Mouse (Mus musculus) inflammation-experienced regulatory T-cells, adult 6 months (primary cell): ENCODE results near the gene Olfr744. TPM values are rescaled to one million over a fixed set of nuclear protein-coding genes. Genes with fewer than 3 reads are reported as not detected.
"Not testable (repeated sequence)": the region's sequence is repeated elsewhere in the genome, so short reads cannot be mapped to it uniquely, and the experiment has no call there.

Experiments
- ATAC-seq: one replicate; pipeline ENCODE4 v1.8.0; 2017
- polyA plus RNA-seq, 3 experiments: library from polyadenylated mRNA; unstranded; fragments of 100-300 nt; shearing (Covaris generic); gene quantifications; one replicate each; pipeline ENCODE4 v1.2.1; 2017

Gene Olfr744
- polyA plus RNA-seq = not detected

- ATAC-seq = no peak
These were observed at the start of gene Olfr744 for GRCm38 (mm10) chr14:50614579-50614978. TSS of gene Olfr744 (plus strand) at chr14:50614879.

- ATAC-seq = not testable (repeated sequence)
These were observed 41.6 kb upstream of the Olfr744 start for GRCm38 (mm10) chr14:50573056-50573455.

- ATAC-seq = no peak
These were observed 24.4 kb downstream of the Olfr744 start, which contains the start of gene Olfr745 for GRCm38 (mm10) chr14:50639088-50639487. TSS of gene Olfr745 (plus strand) at chr14:50639388.

GRCm38 (mm10) chr14:50646783-50647182 lies 32.1 kb downstream of the Olfr744 start, which contains the start of gene Olfr746:
TSS of gene Olfr746 (plus strand) at chr14:50647083.
- no peak for ATAC-seq

Other genes starting within 250 kb of the Olfr744 start
- gene Olfr736, start 233.7 kb upstream of the Olfr744 start, polyA plus RNA-seq = not detected
- not detected for gene Olfr738, start 207.3 kb upstream of the Olfr744 start, polyA plus RNA-seq
- not detected for gene Olfr739, start 196.3 kb upstream of the Olfr744 start, polyA plus RNA-seq
- not detected for gene Olfr740, start 169.3 kb upstream of the Olfr744 start, polyA plus RNA-seq
- not detected for gene Olfr741, start 142.1 kb upstream of the Olfr744 start, polyA plus RNA-seq
- not detected for gene Olfr742, start 111.3 kb upstream of the Olfr744 start, polyA plus RNA-seq
- not detected for gene Olfr743, start 93.0 kb upstream of the Olfr744 start, polyA plus RNA-seq
- not detected for gene Olfr745, start 24.5 kb downstream of the Olfr744 start, polyA plus RNA-seq
- gene Olfr746, start 32.2 kb downstream of the Olfr744 start, polyA plus RNA-seq = not detected
- gene Olfr747, start 78.3 kb downstream of the Olfr744 start, polyA plus RNA-seq = not detected
- under 1 TPM in 1 of 3 experiments, not detected in 2; 0.15 TPM for gene Olfr748, start 92.5 kb downstream of the Olfr744 start, polyA plus RNA-seq
- gene Olfr749, start 130.2 kb downstream of the Olfr744 start, polyA plus RNA-seq = not detected
- 100 to 1,000 TPM in 2 of 3 experiments, 10 to 100 TPM in 1; 98.6 to 131 (median 123) TPM for gene Ttc5, start 170.6 kb downstream of the Olfr744 start, polyA plus RNA-seq
- gene Ccnb1ip1, start 192.9 kb downstream of the Olfr744 start, polyA plus RNA-seq = not detected
- gene Parp2, start 193.0 kb downstream of the Olfr744 start, polyA plus RNA-seq = 100 to 1,000 TPM in 2 of 3 experiments, 10 to 100 TPM in 1; 75.1 to 115 (median 101) TPM